Mouse (Mus musculus) midbrain, postnatal 0 days (tissue): ENCODE data around the gene Trim40. TPM values are rescaled to one million over a fixed set of nuclear protein-coding genes. Genes with fewer than 3 reads are reported as not detected.
A peak's percentile ranks its signal among the peaks of the same experiment; 100 is the strongest.

Experiments
- ATAC-seq: fragments of 200-750 bp; cut with Nextera tagmentation; 2 replicates; pipeline ENCODE4 v1.8.0; 2017; ENCODE audit warnings: moderate number of reproducible peaks, mild to moderate bottlenecking, moderate TSS enrichment, moderate library complexity; ENCODE audit not compliant: low FRiP score
- DNase-seq: peaks from one replicate; pipeline ENCODE4 v3.0.0-alpha.2; 2015; ENCODE audit warnings: low spot score
- H3K27ac ChIP-seq: fragments of 300-500 bp; sonication (generic); 2 replicates; pipeline ENCODE4 v1.5.1; 2014; ENCODE audit warnings: low read depth, mild to moderate bottlenecking, low read length, mixed read lengths
- H3K27me3 ChIP-seq: fragments of 300-500 bp; sonication (generic); 2 replicates; pipeline ENCODE4 v1.6.1; 2014; ENCODE audit warnings: low read length, control low read depth, mixed read lengths; ENCODE audit not compliant: insufficient read depth
- H3K36me3 ChIP-seq: fragments of 300-500 bp; sonication (generic); 2 replicates; pipeline ENCODE4 v1.6.1; 2014; ENCODE audit warnings: low read length, control low read depth, mixed read lengths; ENCODE audit not compliant: insufficient read depth
- H3K4me1 ChIP-seq: fragments of 300-500 bp; sonication (generic); 2 replicates; pipeline ENCODE4 v1.6.1; 2014; ENCODE audit warnings: mild to moderate bottlenecking, control low read depth, antibody characterized with exemption, low read length, mixed read lengths; ENCODE audit not compliant: insufficient read depth
- H3K4me2 ChIP-seq: fragments of 300-500 bp; sonication (generic); 2 replicates; pipeline ENCODE4 v1.6.1; 2014; ENCODE audit warnings: low read depth, mild to moderate bottlenecking, low read length, mixed read lengths; ENCODE audit not compliant: poor library complexity, severe bottlenecking
- H3K4me3 ChIP-seq: fragments of 300-500 bp; sonication (generic); 2 replicates; pipeline ENCODE4 v1.5.1; 2014; ENCODE audit warnings: low read depth, mild to moderate bottlenecking, low read length, moderate library complexity
- H3K9ac ChIP-seq: fragments of 300-500 bp; sonication (generic); replicated peaks from 2 replicates; pipeline ENCODE4 v1.6.1; 2014; ENCODE audit warnings: mild to moderate bottlenecking, low read length, moderate library complexity, mixed read lengths; ENCODE audit not compliant: poor library complexity, severe bottlenecking
- H3K9me3 ChIP-seq: fragments of 300-500 bp; sonication (generic); 2 replicates; pipeline ENCODE4 v1.6.1; 2016; ENCODE audit warnings: low read length, control low read depth
- CTCF ChIP-seq: IDR thresholded peaks from 2 replicates; pipeline ENCODE4 v1.5.1; 2016; ENCODE audit warnings: antibody characterized with exemption, mild to moderate bottlenecking
- WGBS: fragments of 180-500 bp; shearing (Covaris S2); extraction: QIAGEN DNeasy Blood & Tissue Kit; methylation state at CpG from one replicate; pipeline ENCODE4 v1.1.7; 2014; 5-methylcytosine and 5-hydroxymethylcytosine counted together
- polyA plus RNA-seq: library from polyadenylated mRNA; unstranded; fragments of >200 nt; fragmentation: Nextera tagmentation; extraction: Ambion mirVana; gene quantifications from 2 replicates; pipeline ENCODE4 v1.2.1, GENCODE M21; 2015
- total RNA-seq: library from RNA; depleted of rRNA; stranded (reverse); fragments of >200 nt; gene quantifications from 2 replicates; pipeline ENCODE4 v1.2.3, GENCODE M21; 2014

The Trim40 gene
- total and polyA plus RNA-seq, 2 experiments from 2014 or later = 0.19 TPM; not detected in 1

GRCm38 (mm10) chr17:36912031-36912430 is 22.1 kb upstream of the Trim40 start:
- DNase-seq = no peak
- no peak overlapping the region for H3K4me3 ChIP-seq
- no peak for ATAC-seq
- H3K4me1 ChIP-seq = no peaks in the 10 kb centered on the region
- no peak overlapping the region for H3K9ac ChIP-seq
- no peak overlapping the region for H3K27ac ChIP-seq
- H3K36me3 ChIP-seq = no peaks in the 10 kb centered on the region
- no peaks in the 10 kb centered on the region for H3K9me3 ChIP-seq
- WGBS = 60% methylated on average over 2 of the region's 2 CpGs
- no peak overlapping the region for H3K4me2 ChIP-seq
- no peak for TF ChIP-seq CTCF
- H3K27me3 ChIP-seq = no peaks in the 10 kb centered on the region

- Histone ChIP-seq H3K4me3 (no peak overlapping the region), H3K4me2 (no peak overlapping the region), H3K36me3 (no peaks in the 10 kb centered on the region), H3K27ac (no peak overlapping the region), H3K9ac (no peak overlapping the region), H3K4me1 (no peaks in the 10 kb centered on the region), H3K27me3 (no peaks in the 10 kb centered on the region), H3K9me3 (no peaks in the 10 kb centered on the region)
- DNase-seq = no peak
- TF ChIP-seq CTCF = no peak
- WGBS = 68% methylated on average over 4 of the region's 4 CpGs
- no peak for ATAC-seq
Measured at GRCm38 (mm10) chr17:36909802-36910201, 19.9 kb upstream of the Trim40 start.

GRCm38 (mm10) chr17:36908235-36908634 is 18.3 kb upstream of the Trim40 start:
- ATAC-seq = no peak
- Histone ChIP-seq H3K27ac (no peak overlapping the region), H3K9me3 (no peaks in the 10 kb centered on the region), H3K4me2 (no peak overlapping the region), H3K4me3 (no peak overlapping the region), H3K4me1 (no peaks in the 10 kb centered on the region), H3K27me3 (no peaks in the 10 kb centered on the region), H3K9ac (no peak overlapping the region), H3K36me3 (no peaks in the 10 kb centered on the region)
- TF ChIP-seq CTCF = no peak
- no peak for DNase-seq
- 50% methylated on average over 1 of the region's 1 CpGs for WGBS

GRCm38 (mm10) chr17:36903651-36904050 is 13.7 kb upstream of the Trim40 start:
- TF ChIP-seq CTCF = no peak
- Histone ChIP-seq H3K9ac (no peak overlapping the region), H3K9me3 (no peaks in the 10 kb centered on the region), H3K4me1 (no peaks in the 10 kb centered on the region), H3K27ac (no peak overlapping the region), H3K36me3 (no peaks in the 10 kb centered on the region), H3K4me2 (no peak overlapping the region), H3K27me3 (no peaks in the 10 kb centered on the region), H3K4me3 (no peak overlapping the region)
- 66% methylated on average over 3 of the region's 3 CpGs for WGBS
- no peak for DNase-seq
- no peak for ATAC-seq

- Histone ChIP-seq H3K27ac (no peak overlapping the region), H3K4me2 (no peak overlapping the region), H3K36me3 (no peaks in the 10 kb centered on the region), H3K9me3 (no peaks in the 10 kb centered on the region), H3K27me3 (no peaks in the 10 kb centered on the region), H3K4me3 (no peak overlapping the region), H3K9ac (no peak overlapping the region), H3K4me1 (no peaks in the 10 kb centered on the region)
- ATAC-seq (no peak), DNase-seq (no peak)
- peak; percentile 38 for TF ChIP-seq CTCF
- WGBS = 38% methylated on average over 1 of the region's 1 CpGs
Measured at GRCm38 (mm10) chr17:36900691-36901090, 10.8 kb upstream of the Trim40 start.

GRCm38 (mm10) chr17:36900001-36900400 is 10.1 kb upstream of the Trim40 start:
- 82% methylated on average over 5 of the region's 5 CpGs for WGBS

More at GRCm38 (mm10) chr17:36900001-36900400, 10.1 kb upstream of the Trim40 start:
- ATAC-seq (no peak), DNase-seq (no peak)
- H3K27me3 ChIP-seq = no peaks in the 10 kb centered on the region
- no peak for TF ChIP-seq CTCF
- H3K9me3 ChIP-seq = no peaks in the 10 kb centered on the region
- no peaks in the 10 kb centered on the region for H3K36me3 ChIP-seq
- H3K9ac ChIP-seq = no peak overlapping the region
- H3K27ac ChIP-seq = no peak overlapping the region
- H3K4me2 ChIP-seq = no peak overlapping the region
- no peak overlapping the region for H3K4me3 ChIP-seq
- H3K4me1 ChIP-seq = no peaks in the 10 kb centered on the region
